8 mouse cellular contexts compared by ENCODE assay signal in the genomic region with DNA sequence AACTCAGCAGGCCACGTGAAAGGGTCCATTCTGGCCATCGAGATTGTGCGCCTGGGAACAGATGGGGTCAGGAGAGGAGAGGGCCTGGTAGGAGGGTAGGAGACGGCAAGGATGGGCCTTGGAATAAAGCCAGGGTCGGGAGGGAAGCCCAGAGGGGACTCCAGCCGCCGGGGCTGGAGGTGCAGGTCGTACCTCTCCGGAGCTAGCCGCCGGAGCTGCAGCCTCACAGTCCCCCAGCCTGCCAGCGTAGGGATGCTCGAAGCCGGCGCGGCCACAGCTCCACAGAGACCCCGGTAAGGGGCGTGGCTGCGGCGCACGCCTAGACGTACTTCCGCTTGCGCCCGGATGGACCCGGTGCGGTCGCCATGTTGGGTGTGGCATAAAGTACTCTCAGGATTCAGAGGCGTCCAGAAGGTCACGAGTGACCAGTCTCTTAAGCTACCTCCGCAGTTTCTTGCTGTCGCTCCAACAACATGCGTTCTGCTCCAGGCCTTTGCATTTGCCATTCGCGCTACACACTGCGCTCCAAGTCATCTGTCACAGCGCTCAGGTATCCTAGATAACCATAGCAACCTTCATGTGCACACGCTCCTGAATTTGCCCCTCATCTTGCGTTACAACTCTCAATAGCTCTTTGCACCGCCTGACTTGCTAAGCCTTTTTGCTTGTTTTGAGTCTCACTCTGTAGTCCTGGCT. TPM values are rescaled to one million over a fixed set of nuclear protein-coding genes. Genes with fewer than 3 reads are reported as not detected.
DNase-seq lines count a peak whose midpoint lies in the region; ATAC-seq and TF ChIP-seq lines count a peak whose summit lies in the region.

Fbxl18 (minus strand) TSS at position 504 of the 696 bp plus-strand sequence.

- H3K27me3 ChIP-seq in embryonic facial prominence, embryonic 15.5 days: no peaks in the 10 kb centered on the region
- no peaks in the 10 kb centered on the region for H3K27me3 ChIP-seq in kidney, embryonic 14.5 days (ENCODE audit: control insufficient read depth, insufficient read depth, low read length)
- no peaks in the 10 kb centered on the region for H3K27me3 ChIP-seq in liver, embryonic 11.5 days (replicated peaks; ENCODE audit: control insufficient read depth, insufficient read depth, low read length)
- H3K27me3 ChIP-seq in stomach, embryonic 14.5 days (ENCODE audit: control insufficient read depth, insufficient read depth, low read length): no peaks in the 10 kb centered on the region

- H3K4me1 ChIP-seq in bone marrow, adult 2 months (ENCODE audit: control insufficient read depth, insufficient read depth, low read length): peaks cover 1% of the 10 kb centered on the region; the same call in 1 of the 2 replicates
- H3K4me1 ChIP-seq in embryonic facial prominence, embryonic 15.5 days: peaks cover 17% of the 10 kb centered on the region
- H3K4me1 ChIP-seq in kidney, embryonic 14.5 days (ENCODE audit: control insufficient read depth, insufficient read depth, low read length): peaks cover 9% of the 10 kb centered on the region
- H3K4me1 ChIP-seq in liver, embryonic 11.5 days (replicated peaks; ENCODE audit: control insufficient read depth, insufficient read depth, low read length): peaks cover 20% of the 10 kb centered on the region
- H3K4me1 ChIP-seq in stomach, embryonic 14.5 days (ENCODE audit: control insufficient read depth, insufficient read depth, low read length): peaks cover 6% of the 10 kb centered on the region; the same call in 1 of the 2 replicates

- peaks cover 18% of the 10 kb centered on the region; the same call in 1 of the 2 replicates for H3K36me3 ChIP-seq in embryonic facial prominence, embryonic 15.5 days
- H3K36me3 ChIP-seq in kidney, embryonic 14.5 days (ENCODE audit: control insufficient read depth, insufficient read depth, low read length): peaks cover 13% of the 10 kb centered on the region
- no peaks in the 10 kb centered on the region for H3K36me3 ChIP-seq in liver, embryonic 11.5 days (ENCODE audit: control insufficient read depth, insufficient read depth, low read length)
- peaks cover 7% of the 10 kb centered on the region for H3K36me3 ChIP-seq in stomach, embryonic 14.5 days (ENCODE audit: control insufficient read depth, insufficient read depth, low read length)

- peak within 1 kb of the TSS; percentile 70 for H3K9ac ChIP-seq in embryonic facial prominence, embryonic 15.5 days
- H3K9ac ChIP-seq in kidney, embryonic 14.5 days (ENCODE audit: low read depth, low read length): peak within 1 kb of the TSS; percentile 87
- peak within 1 kb of the TSS; percentile 83 for H3K9ac ChIP-seq in liver, embryonic 11.5 days (ENCODE audit: low read depth, low read length)
- peak within 1 kb of the TSS; percentile 81 for H3K9ac ChIP-seq in stomach, embryonic 14.5 days (replicated peaks; ENCODE audit: low read depth, low read length)

- WGBS in bone marrow, adult 2 months: under 1% methylated on average over 40 of the region's 40 CpGs
- under 1% methylated on average over 40 of the region's 40 CpGs for WGBS in embryonic facial prominence, embryonic 15.5 days
- WGBS in kidney, embryonic 14.5 days: under 1% methylated on average over 38 of the region's 40 CpGs
- under 1% methylated on average over 40 of the region's 40 CpGs for WGBS in liver, embryonic 11.5 days
- WGBS in stomach, embryonic 14.5 days: under 1% methylated on average over 40 of the region's 40 CpGs

- peak; percentile 94 for DNase-seq in A20 (ENCODE audit: low read depth, low spot score)
- DNase-seq in heart, adult 9 months (ENCODE audit: low spot score in 2 of 2): peak; percentile 91
- peak; percentile 91 for DNase-seq in liver, embryonic 11.5 days (ENCODE audit: low spot score)
- peak; percentile 91 for DNase-seq in naive thymus-derived CD4-positive, alpha-beta T cell, adult 2 months (ENCODE audit: low read depth)

- ATAC-seq in embryonic facial prominence, embryonic 15.5 days (ENCODE audit: insufficient number of reproducible peaks, low FRiP score, low TSS enrichment, low read depth): peak; percentile 93
- ATAC-seq in kidney, embryonic 14.5 days (ENCODE audit: low FRiP score, low TSS enrichment): peak; percentile 96
- peak; percentile 94 for ATAC-seq in liver, embryonic 11.5 days (replicated peaks; ENCODE audit: low FRiP score)
- peak; percentile 94 for ATAC-seq in stomach, embryonic 14.5 days (ENCODE audit: insufficient number of reproducible peaks, insufficient read depth, low FRiP score, low read depth)

- TF ChIP-seq CTCF in bone marrow, adult 2 months (IDR thresholded peaks at IDR 0.05; ENCODE audit: control insufficient read depth, insufficient read depth, low read length): no peak

- H3K4me3 ChIP-seq in bone marrow, adult 2 months (replicated peaks; ENCODE audit: control insufficient read depth, low read depth, low read length): peak within 1 kb of the TSS; percentile 82
- peak within 1 kb of the TSS; percentile 70 for H3K4me3 ChIP-seq in embryonic facial prominence, embryonic 15.5 days (replicated peaks)
- peak within 1 kb of the TSS; percentile 81 for H3K4me3 ChIP-seq in kidney, embryonic 14.5 days (ENCODE audit: low read length)
- peak within 1 kb of the TSS; percentile 72 for H3K4me3 ChIP-seq in liver, embryonic 11.5 days (ENCODE audit: low read depth, low read length)
- peak within 1 kb of the TSS; percentile 79 for H3K4me3 ChIP-seq in stomach, embryonic 14.5 days (ENCODE audit: low read depth, low read length)

- H3K27ac ChIP-seq in bone marrow, adult 2 months (ENCODE audit: control insufficient read depth, insufficient read depth, low read depth, low read length, poor library complexity): peak within 1 kb of the TSS; percentile 16; the same call in 1 of the 2 replicates
- H3K27ac ChIP-seq in embryonic facial prominence, embryonic 15.5 days (replicated peaks): peak within 1 kb of the TSS; percentile 75
- peak within 1 kb of the TSS; percentile 75 for H3K27ac ChIP-seq in kidney, embryonic 14.5 days (ENCODE audit: low read depth, low read length)
- peak within 1 kb of the TSS; percentile 52 for H3K27ac ChIP-seq in liver, embryonic 11.5 days (ENCODE audit: low read depth, low read length)
- H3K27ac ChIP-seq in stomach, embryonic 14.5 days (ENCODE audit: low read length): peak within 1 kb of the TSS; percentile 48; the same call in 1 of the 2 replicates

- peak; percentile 74 for TF ChIP-seq POLR2A in bone marrow, adult 2 months (IDR thresholded peaks at IDR 0.05; ENCODE audit: borderline replicate concordance, control insufficient read depth, low read depth, low read length)

- peak within 1 kb of the TSS; percentile 75 for H3K4me2 ChIP-seq in embryonic facial prominence, embryonic 15.5 days (replicated peaks)
- H3K4me2 ChIP-seq in kidney, embryonic 14.5 days (replicated peaks; ENCODE audit: low read depth, low read length): peak within 1 kb of the TSS; percentile 79
- H3K4me2 ChIP-seq in liver, embryonic 11.5 days: peak within 1 kb of the TSS; percentile 96
- peak within 1 kb of the TSS; percentile 91 for H3K4me2 ChIP-seq in stomach, embryonic 14.5 days (replicated peaks; ENCODE audit: low read depth, low read length)

- no peaks in the 10 kb centered on the region for H3K9me3 ChIP-seq in embryonic facial prominence, embryonic 15.5 days (replicated peaks)
- H3K9me3 ChIP-seq in kidney, embryonic 14.5 days (ENCODE audit: control insufficient read depth, low read length): no peaks in the 10 kb centered on the region
- H3K9me3 ChIP-seq in liver, embryonic 11.5 days (ENCODE audit: control insufficient read depth, low read length): no peaks in the 10 kb centered on the region
- no peaks in the 10 kb centered on the region for H3K9me3 ChIP-seq in stomach, embryonic 14.5 days (ENCODE audit: control insufficient read depth, low read depth, low read length)

RNA-seq across cellular contexts. Expression of gene Fbxl18, which starts in this region (rescaled TPM):
- polyA plus RNA-seq in bone marrow, adult 2 months (2011; ENCODE audit: insufficient read depth, insufficient read length, low replicate concordance, missing spikeins): 4.6 and 10.8 TPM in 2 replicates
- 11.7 and 14.7 TPM in 2 replicates for polyA plus RNA-seq in embryonic facial prominence, embryonic 15.5 days (2015; fragmentation: Nextera tagmentation; extraction: Ambion mirVana)
- polyA plus RNA-seq in kidney, embryonic 14.5 days (2014; fragmentation: Nextera tagmentation; extraction: Ambion mirVana): 11.7 and 14.6 TPM in 2 replicates
- 6.7 TPM in 2 replicates for polyA plus RNA-seq in liver, embryonic 11.5 days (2014; fragmentation: Nextera tagmentation; extraction: Ambion mirVana)
- polyA plus RNA-seq in stomach, embryonic 14.5 days (2014; fragmentation: Nextera tagmentation; extraction: Ambion mirVana): 9.1 and 10.5 TPM in 2 replicates

Comparison
In these comparisons a context has a peak if more than half of its experiments do, and no peak if none do; other contexts are left out.
1. Peak in every context shown above with its lines: DNase-seq, ATAC-seq, H3K4me3 ChIP-seq and H3K27ac ChIP-seq.
2. H3K27ac ChIP-seq: peak in every context shown above with its lines; median percentile 75 in embryonic facial prominence, embryonic 15.5 days; 75 in kidney, embryonic 14.5 days; 52 in liver, embryonic 11.5 days; 48 in stomach, embryonic 14.5 days; 16 in bone marrow, adult 2 months.